Mouse (Mus musculus): ENCODE data around the gene Klhl12.
"Not testable (repeated sequence)": the region's sequence is repeated elsewhere in the genome, so short reads cannot be mapped to it uniquely, and the experiment has no call there.

Gene Klhl12

DNA sequence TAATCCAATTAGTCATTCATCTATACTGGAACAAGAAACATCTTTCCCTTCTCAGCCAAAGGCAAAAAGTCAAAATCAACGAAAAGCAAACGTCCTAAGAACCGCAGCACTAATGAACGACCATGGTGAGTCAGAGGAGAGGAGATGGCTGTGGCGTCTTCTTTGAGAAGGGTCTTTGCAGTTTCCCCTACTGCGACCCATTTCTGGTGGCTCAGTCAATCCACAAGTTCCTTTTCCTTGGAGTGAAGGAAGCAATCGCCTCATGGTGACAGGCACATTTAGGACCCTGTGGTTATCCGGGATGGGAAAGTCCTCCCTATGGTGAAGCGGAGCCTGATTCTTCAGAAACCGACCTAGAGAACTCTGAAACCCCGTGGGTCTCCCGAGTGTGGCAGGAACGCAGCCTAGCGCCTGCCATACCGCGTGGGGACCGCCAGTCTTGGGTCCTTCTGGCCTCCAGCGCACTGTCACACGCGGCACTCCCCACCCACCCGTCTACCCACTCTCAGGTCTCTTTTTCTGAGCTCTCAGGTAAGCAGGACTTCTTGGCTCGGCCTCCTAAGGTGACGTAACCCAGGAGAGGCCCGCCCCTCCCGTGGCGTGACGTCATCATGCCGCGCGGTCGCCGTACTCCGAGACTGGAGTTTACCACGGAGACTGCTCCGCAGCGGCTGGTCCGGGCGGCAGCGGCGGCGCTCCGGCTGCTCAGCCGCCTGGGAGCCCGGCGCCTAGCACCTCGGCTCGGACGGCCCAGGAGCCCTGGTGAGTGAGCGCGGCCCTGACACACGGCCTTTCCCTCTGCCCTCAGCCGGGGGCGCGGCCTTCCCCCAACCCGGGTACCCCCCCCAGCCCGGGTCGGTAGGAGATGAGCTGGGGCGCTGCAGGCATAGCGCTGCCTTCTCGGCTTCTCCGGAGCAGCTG, at the start of gene Klhl12:
Klhl12 (plus strand) TSS at position 628 of the 921 bp plus-strand sequence.
- peak; percentile 93 for DNase-seq (ENCODE audit: low spot score)

DNA sequence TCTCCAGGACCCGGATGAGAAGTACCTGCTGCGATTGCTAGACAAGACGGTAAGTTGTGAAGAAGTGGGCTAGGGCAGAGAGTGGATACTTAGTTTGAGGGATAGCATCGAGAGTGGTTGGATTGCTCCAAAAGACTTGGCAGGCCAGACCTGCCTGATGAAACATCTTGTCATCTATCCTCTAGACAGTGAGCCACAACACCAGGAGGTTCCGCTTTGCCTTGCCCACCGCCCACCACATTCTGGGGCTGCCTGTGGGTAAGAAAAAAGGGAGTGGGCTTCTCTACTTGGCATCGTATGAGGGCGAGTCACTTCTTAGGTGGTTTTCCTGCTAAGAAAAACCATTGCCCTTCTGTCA, 48.9 kb upstream of the Klhl12 start:
- DNase-seq (ENCODE audit: low spot score), result no peak

DNA sequence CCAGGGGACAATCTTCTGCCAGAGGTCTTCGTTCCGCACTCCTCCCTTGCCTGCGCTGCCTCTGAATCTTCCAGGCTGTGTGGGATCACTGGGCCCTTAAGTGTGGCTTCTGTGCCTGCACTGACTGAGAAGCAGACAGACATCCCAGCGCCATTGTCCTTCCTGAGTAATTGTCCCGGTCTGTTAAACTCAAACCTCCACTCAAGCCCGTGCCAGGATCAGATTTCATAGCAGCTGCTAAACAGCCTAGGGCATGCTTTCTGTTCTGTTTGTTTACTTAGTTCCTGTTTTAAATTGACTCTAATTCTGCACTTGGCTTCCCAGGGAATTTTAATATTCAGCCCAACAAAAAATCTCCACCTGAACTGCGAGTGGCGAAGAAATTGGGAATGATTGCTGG, 47.3 kb upstream of the Klhl12 start:
- DNase-seq (ENCODE audit: low spot score), result no peak

DNA sequence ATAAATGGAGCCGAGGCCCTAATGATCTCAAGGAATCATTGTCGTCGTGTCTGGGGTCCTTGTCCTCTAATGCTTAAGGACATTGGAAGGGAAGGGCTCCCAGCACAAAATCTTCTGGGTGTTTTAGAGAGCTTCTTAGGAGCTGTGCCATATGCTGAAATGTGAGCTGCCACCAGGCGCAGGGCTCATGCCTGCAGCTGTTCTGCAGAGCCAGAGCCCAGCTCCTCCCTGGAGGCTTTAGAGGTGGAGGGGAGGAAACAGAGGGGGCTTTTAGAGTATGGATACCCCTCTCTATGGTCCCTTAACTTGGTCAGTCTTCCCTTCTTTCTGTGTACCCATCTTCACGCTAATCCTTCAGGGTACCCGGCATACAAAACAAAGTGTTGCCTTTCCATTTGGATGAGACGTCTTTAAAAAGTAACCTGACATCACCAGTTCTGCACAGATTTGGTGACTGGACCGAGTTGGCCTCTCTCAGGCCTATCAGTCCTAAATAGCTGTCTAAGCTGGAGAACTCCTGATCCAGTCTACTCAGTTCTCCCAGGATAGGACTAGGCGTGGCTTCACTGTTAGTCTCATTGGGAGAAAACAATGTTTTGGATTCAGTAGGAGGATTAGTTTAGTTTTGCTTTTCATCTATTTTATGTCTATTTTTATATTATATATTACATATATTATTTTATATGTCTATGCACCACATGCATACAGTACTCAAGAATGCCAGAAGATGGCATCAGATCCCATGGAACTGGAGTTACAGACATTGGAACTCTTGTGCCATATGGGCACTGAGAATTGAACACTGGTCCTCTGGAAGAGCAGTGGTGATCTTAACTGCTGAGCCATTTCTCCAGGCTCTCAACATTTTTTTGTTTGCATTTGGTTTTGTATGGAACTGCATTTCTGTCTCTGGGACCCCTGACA, 43.4 kb upstream of the Klhl12 start:
- no peak for DNase-seq (ENCODE audit: low spot score)

DNA sequence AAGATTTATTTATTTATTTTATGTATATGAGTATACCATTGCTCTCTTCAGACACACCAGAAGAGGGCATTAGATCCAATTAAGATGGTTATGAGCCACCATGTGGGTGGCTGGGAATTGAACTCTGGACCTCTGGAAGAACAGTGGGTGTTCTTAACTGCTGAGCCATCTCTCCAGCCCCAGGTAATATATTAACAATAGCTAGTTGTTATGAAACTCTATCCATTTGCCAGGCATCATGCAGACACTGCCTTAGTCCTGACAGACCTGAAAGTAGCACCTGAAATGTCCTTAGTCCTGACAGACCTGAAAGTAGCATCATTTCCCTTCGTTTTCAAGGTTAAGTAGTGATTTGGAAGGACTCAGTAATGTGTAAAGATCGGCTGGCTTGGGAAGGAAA, 41.3 kb upstream of the Klhl12 start:
- no peak for DNase-seq (ENCODE audit: low spot score)

DNA sequence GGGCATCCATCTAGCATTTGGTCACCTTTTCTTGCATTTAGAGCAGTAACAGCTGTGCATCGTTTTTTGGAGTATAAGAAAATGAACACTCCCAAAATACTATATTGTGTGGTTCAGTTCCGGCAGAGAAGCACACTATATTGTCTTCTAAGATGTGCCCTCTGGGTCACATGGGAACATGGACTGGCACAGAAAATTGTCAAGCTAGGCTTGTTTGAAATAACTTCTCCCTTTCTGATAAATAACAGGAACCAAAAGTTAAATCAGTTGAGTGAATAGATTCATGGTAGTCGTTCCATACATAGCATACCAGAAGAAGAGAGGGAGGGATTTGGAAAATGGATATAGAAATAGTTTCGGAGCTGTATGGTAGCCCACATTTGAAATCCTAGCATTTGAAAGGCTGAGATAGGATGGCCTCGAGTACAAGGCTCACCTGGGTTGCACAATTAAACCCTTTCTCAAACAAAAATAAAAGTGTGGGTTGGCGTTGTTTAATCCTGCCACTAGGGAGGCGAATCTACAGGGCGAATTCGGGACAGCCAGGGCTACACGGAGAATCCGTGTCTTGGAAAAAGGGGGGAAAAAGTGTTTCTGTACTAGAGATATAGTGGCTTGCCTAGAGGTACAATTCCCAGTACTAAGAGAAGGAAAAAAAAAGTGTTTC, 40.7 kb upstream of the Klhl12 start:
- no peak for DNase-seq (ENCODE audit: low spot score)

DNA sequence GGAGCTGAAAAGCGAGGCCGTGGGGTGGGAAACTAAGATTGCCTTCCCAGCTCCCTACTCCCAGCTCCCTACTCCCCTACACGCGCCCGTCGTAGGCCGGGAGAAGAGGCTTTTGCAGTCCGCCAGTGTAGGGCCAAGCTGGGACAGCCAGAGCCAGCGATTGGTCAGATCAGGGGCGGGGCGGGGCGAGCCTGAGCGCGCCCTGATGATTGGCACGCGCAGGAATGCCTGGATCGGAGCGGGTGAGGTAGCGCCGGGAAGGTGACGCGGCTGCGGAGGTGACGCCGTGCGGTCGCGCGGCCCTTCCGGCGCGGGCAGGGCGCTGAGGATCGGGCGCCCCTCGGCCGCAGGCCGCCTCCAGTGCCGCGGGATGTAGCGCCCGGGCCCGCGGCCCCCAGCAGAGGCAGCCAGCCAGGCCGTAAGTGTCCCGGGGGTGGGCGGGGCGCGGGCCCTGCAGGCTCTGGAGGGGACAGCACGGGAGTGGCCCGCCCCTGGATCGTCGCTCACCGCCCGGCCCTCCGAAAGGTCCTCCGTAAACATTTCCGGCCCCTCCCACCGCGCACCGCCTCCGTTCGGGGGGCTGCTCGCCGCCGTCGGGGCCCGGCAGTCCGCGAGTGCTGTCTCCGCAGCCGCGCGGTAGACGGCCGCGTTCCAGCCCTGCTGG, 40.0 kb upstream of the Klhl12 start, which contains the start of gene Adipor1:
Adipor1 (plus strand) TSS at position 211 of the 664 bp plus-strand sequence.
- DNase-seq (ENCODE audit: low spot score), result peak; percentile 97

DNA sequence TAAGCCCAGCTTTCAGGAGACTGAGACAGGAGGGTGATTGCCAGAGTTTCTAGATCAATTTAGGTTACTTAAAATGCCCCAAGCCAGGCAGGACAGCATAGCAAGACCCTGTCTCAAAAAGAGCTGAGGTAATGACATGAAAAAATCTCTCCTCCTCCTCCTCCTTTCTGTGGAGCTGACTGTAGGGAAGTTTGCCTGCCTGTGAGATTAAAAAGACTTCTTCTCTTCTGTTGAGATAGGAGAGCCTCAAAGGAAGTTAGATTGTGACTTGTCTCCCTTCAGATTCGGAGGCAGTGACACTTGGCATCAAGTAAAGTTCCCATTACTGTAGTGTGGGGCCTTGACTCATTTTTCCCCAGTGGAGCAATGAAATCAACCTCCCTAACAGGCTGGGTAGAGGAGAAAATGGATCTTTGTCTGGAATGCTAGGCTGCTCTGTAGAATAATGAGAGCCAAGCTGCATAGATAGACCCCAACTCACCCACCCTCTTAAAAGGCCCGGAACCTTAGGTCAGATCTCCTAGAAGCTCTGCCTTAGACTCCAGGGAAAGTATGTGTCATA, 36.8 kb upstream of the Klhl12 start:
- DNase-seq (ENCODE audit: low spot score), result no peak

DNA sequence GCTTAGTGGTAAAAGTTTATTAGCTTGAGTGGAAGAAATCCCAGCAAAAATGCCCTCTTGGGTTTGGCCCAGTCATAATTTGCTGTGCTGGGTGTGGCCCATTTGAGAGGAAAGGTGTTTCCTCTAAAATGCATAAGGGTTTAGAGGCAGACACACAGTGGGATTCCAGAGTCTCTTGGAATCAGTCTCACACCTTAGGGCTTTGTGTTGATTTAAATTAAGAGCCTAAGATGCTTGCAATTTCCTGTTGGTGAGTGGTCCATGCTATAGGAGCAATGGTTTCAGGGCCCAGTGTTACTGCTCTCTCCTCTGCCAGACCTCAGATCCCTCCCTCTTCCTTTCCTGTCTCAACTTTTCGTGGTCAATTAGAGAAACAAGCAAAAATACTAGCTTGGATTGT, 36.2 kb upstream of the Klhl12 start:
- no peak for DNase-seq (ENCODE audit: low spot score)

DNA sequence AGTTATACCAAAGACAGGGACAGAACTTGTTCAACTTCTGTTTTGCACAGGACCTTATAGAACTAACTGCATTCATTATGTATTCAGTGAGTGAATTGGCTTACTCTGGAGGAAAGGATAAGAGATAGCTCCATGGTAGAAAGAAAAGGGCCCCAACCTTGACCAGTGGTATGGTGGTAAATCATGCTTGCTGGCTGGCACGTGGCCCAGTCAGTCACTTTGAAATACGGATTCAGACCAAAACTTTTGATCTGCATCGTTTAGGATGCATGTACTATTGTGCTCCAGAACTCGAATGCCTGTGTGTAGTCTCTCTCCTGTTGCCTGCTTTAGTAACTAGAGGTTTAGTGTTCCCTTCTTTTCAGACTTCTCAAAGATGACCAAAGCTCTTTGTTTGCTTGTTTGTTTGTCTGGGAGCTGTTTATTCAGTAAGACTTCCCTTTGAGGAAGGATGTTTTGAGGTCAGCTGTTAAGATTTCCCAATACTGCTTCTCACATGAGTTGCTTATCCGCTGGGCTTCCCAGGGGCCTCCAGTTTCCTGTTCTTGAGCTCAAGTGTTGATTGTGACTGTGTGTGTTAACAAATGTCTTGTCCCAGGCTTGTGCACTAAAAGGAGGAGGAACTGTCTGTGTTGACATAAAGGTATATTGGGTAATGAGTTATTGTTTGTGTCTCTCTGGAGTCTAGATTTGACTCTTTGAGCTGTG, 35.4 kb upstream of the Klhl12 start:
- DNase-seq (ENCODE audit: low spot score), result no peak

DNA sequence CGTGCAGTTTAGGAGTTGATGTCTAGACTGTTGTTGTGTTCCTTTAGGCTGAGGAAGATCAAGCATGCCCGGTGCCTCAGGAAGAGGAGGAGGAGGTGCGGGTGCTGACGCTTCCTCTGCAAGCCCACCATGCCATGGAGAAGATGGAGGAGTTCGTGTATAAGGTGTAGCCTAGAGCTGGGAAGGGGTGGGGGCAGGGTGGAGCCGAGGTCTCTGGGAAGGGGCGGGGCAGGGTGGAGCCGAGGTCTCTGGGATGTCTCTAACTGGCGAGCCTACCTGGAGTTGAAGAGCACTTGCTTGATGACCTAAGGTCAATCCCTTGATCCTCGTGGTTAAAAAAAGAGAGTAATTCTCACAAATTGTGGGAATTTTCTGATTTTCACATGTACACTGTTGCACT, 31.4 kb upstream of the Klhl12 start:
- DNase-seq (ENCODE audit: low spot score), result no peak

DNA sequence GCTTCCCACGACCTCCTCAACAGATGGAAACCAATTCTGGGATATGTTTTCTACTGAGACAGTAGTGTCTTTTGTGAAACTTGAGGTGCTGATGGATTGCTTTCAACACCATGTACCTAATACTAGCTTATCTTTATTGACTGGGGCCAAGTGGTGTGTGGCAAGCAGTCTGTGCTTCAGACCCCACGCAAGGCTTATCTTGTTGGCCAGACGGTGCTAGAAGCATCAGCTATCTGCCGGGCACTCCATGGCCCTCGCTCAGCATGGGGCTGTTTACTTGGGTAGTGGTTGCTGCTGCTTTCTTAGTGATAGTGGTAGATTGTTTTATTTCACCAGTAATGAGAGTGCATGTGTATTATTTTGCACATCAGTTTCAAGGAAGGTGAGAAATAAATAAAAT, 29.0 kb upstream of the Klhl12 start:
- no peak for DNase-seq (ENCODE audit: low spot score)

DNA sequence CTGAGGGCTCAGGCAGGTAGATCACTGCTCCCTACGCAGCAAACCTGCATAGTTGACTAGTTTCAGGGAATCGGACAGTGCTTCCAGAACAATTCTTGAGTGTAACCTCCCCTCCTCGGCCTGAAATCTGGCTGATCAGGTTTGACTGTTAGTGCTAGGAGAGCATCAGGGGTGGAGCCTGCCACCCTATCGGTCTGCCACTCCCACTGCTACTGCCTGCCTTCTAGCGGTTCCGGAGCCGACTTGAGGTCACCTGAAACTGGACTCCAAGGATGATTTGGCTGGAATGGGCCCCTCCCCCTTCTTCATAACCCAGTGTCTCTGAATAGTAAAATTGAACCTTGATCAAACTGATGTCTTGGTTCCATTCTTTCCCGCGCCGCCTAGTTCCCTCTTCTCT, 22.3 kb upstream of the Klhl12 start:
- DNase-seq (ENCODE audit: low spot score), result no peak

DNA sequence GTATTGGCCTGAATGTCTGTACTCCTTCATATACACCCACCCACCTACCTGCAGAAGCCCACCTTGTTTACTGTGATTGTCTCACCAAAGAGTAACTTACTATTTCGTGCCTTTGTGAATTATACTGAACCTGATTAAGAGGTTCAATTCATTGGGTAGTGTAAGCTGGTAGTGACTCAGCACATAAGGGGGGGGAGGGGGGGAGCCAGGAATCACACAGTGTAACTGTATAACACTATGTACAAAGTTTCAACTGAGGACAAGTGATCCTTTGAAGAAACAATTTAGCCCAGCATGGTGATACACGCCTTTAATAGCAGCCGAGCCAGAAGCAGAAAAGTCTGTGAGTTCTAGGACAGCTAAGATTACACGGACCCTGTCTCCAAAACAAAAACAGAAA, 21.9 kb upstream of the Klhl12 start:
- DNase-seq (ENCODE audit: low spot score), result no peak

DNA sequence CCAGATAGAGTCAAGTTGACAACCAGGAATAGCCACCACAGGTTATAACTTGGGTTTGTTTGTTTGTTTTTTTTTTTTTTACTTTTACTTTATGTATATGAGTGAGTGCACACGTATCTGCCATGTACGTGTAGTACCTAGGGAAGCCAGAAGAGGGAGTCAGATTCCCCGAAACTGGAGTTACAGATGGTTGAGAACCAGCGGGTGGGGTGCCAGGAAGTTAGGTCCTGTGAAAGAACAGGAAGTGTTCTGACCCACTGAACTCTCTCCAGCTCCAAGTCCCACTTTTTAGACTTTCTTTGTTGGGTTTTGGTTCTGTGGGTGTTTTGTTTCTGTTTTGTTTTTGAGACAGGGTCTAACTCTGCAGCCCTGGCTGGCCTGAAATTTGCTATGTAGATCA, 19.9 kb upstream of the Klhl12 start:
- no peak for DNase-seq (ENCODE audit: low spot score)

DNA sequence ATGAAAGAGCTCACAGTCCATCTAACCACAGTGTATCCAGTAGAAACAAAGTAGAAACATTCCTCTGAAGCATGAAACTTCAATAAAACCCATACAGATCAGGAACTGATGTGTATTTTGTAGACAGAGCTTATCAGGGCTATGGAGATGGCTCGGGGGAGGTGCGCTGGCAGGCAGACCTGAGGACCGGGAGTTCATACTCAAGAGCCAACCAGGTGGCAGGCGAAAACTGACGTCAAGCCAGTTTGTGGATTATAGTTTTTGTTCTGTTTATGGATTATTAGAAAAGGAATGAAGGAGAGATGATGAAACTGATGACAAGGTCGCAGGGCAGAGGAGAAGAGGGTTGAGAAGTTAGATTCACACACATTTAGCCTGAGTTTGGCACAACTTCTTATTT, 14.9 kb upstream of the Klhl12 start:
- no peak for DNase-seq (ENCODE audit: low spot score)

DNA sequence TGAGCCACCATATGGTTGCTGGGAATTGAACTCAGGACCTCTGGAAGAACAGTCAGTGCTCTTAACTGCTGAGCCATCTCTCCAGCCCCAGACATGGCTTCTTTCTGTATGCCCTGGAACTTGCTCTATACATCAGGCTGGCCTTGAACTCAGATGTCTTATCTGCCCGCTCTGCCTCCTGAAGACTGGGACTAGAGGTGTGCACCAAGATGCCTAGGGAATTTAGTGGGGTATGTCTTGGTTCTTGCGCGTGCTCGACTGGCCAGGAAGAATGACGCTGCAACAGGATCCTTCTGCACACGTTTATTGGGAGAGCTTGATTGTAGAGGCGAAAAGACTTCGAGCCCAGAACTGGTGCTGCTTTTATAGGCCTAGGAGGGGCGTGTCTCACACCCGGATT, 13.6 kb upstream of the Klhl12 start:
- not testable (repeated sequence) for DNase-seq (ENCODE audit: low spot score)

DNA sequence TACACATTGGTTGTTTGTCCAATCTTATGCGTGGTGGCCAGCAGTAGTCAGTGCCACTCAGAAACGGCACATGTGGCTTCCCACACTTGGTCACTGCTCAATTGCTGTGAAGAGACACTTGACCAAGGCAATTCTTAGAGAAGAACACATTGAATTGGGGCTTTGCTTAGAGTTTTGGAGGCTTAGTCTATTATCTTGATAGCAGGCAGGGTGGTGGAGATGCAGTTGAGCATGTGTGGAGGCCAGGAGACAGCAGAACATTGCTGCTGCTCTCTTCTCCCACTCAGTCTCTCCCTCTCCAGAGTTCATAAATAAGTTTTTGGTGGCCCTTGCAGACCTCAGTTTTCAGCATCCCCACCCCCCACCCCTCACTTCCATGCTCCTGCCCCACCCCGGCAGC, 12.9 kb upstream of the Klhl12 start:
- DNase-seq (ENCODE audit: low spot score), result no peak

DNA sequence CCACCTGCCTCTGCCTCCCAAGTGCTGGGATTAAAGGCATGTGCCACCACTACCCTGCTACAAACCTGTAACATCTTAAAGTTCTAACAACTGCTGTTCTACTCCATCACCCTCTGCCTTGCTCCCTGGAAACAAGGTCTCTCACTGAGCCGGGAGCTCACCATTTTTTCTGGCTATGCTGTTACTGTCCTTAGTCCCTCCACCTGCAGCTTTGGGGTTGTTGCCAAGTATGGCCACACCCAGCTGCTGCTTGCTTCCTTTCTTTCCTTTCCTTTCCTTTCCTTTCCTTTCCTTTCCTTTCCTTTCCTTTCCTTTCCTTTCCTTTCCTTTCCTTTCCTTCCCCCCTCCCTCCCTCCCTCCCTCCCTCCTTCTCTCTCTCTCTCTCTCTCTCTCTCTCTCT, 12.0 kb upstream of the Klhl12 start:
- DNase-seq (ENCODE audit: low spot score), result not testable (repeated sequence)

DNA sequence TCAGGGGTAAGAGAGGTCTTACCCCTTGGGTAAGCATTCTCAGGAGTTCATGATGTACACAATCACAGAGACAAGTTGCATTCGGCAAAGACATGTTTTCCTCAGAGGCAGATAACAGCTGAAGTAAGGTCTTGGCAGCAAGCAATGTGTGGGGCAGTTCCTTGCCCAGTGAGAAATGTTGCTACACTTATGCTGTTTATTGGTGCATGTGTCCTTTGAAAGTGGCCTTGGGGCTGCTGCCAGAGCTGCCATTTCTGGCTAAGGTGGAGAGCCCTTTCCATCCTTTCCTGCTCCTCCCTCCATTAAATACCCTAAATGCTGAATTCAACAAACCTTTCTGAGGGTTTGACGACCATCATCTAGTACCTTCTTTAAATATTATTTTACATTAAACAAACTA, 9.9 kb upstream of the Klhl12 start:
- DNase-seq (ENCODE audit: low spot score), result no peak

DNA sequence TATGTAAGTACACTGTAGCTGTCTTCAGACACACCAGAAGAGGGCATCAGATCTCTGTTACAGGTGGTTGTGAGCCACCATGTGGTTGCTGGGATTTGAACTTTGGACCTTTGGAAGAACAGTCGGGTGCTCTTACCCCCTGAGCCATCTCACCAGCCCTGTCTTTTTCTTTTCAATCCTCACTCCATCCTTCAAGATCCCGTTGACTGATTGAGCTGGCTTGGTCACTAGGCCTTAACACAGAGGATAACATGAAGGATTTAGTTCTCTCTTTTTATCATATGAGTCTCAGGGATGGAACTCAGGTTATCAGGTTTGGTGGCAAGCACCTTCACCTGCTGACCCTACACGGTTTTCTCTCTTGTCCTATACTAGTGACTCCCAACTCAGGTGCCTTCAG, 6.8 kb upstream of the Klhl12 start:
- not testable (repeated sequence) for DNase-seq (ENCODE audit: low spot score)
